Mouse (Mus musculus) splenic B cell, adult 2 months (primary cell): ENCODE results near the gene Rprd1b.

ENCODE experiments used
- DNase-seq: peaks from one replicate; pipeline ENCODE4 v3.0.0-alpha.2; 2011; ENCODE audit warnings: low read depth, low spot score
- H3K27me3 ChIP-seq: 2 replicates; pipeline ENCODE4 v1.6.1; 2012; ENCODE audit warnings: mild to moderate bottlenecking, low read length, moderate library complexity, mixed read lengths; ENCODE audit not compliant: control insufficient read depth, poor library complexity, insufficient read depth, severe bottlenecking
- H3K36me3 ChIP-seq: 2 replicates; pipeline ENCODE4 v1.6.1; 2012; ENCODE audit warnings: mild to moderate bottlenecking, low read length, moderate library complexity, mixed read lengths; ENCODE audit not compliant: control insufficient read depth, poor library complexity, insufficient read depth, severe bottlenecking

Rprd1b gene

GRCm38 (mm10) chr2:158057030-158057429 is 28.7 kb downstream of the Rprd1b start:
- DNase-seq, result no peak
- Histone ChIP-seq H3K27me3 (no peaks in the 10 kb centered on the region), H3K36me3 (peaks cover 7% of the 10 kb centered on the region; the same call in 1 of the 2 replicates)

GRCm38 (mm10) chr2:158058534-158058933 is 30.2 kb downstream of the Rprd1b start:
- Histone ChIP-seq H3K36me3 (peaks cover 7% of the 10 kb centered on the region; the same call in 1 of the 2 replicates), H3K27me3 (no peaks in the 10 kb centered on the region)
- DNase-seq, result no peak

GRCm38 (mm10) chr2:158059666-158060105 is 31.4 kb downstream of the Rprd1b start:
- Histone ChIP-seq H3K27me3 (no peaks in the 10 kb centered on the region), H3K36me3 (peaks cover 7% of the 10 kb centered on the region; the same call in 1 of the 2 replicates)
- no peak for DNase-seq

- peaks cover 2% of the 10 kb centered on the region; the same call in 1 of the 2 replicates for H3K36me3 ChIP-seq
- no peaks in the 10 kb centered on the region for H3K27me3 ChIP-seq
- DNase-seq, result no peak
Observed at GRCm38 (mm10) chr2:158063036-158063435, 34.7 kb downstream of the Rprd1b start.

GRCm38 (mm10) chr2:158064571-158065048 is 36.3 kb downstream of the Rprd1b start:
- H3K27me3 ChIP-seq, result no peaks in the 10 kb centered on the region
- peak; percentile 24 for DNase-seq
- H3K36me3 ChIP-seq, result no peaks in the 10 kb centered on the region; the same call in 1 of the 2 replicates

GRCm38 (mm10) chr2:158065064-158065463 is 36.8 kb downstream of the Rprd1b start:
- no peak for DNase-seq
- Histone ChIP-seq H3K36me3 (no peaks in the 10 kb centered on the region; the same call in 1 of the 2 replicates), H3K27me3 (no peaks in the 10 kb centered on the region)

GRCm38 (mm10) chr2:158066456-158066855 is 38.2 kb downstream of the Rprd1b start:
- peaks cover 5% of the 10 kb centered on the region for H3K36me3 ChIP-seq
- H3K27me3 ChIP-seq, result no peaks in the 10 kb centered on the region
- no peak for DNase-seq

- Histone ChIP-seq H3K36me3 (peaks cover 5% of the 10 kb centered on the region), H3K27me3 (no peaks in the 10 kb centered on the region)
- no peak for DNase-seq
Observed at GRCm38 (mm10) chr2:158067260-158067824, 39.0 kb downstream of the Rprd1b start.

GRCm38 (mm10) chr2:158068444-158068971 is 40.2 kb downstream of the Rprd1b start:
- DNase-seq, result no peak
- no peaks in the 10 kb centered on the region for H3K27me3 ChIP-seq
- peaks cover 5% of the 10 kb centered on the region for H3K36me3 ChIP-seq

- peaks cover 7% of the 10 kb centered on the region for H3K36me3 ChIP-seq
- no peaks in the 10 kb centered on the region for H3K27me3 ChIP-seq
- DNase-seq, result no peak
Observed at GRCm38 (mm10) chr2:158070885-158071632, 42.8 kb downstream of the Rprd1b start.

- DNase-seq, result no peak
- Histone ChIP-seq H3K27me3 (no peaks in the 10 kb centered on the region), H3K36me3 (peaks cover 7% of the 10 kb centered on the region)
Observed at GRCm38 (mm10) chr2:158071633-158071995, 43.3 kb downstream of the Rprd1b start.

- H3K36me3 ChIP-seq, result peaks cover 9% of the 10 kb centered on the region
- DNase-seq, result no peak
- no peaks in the 10 kb centered on the region for H3K27me3 ChIP-seq
Observed at GRCm38 (mm10) chr2:158074835-158075234, 46.5 kb downstream of the Rprd1b start.

- Histone ChIP-seq H3K36me3 (peaks cover 4% of the 10 kb centered on the region), H3K27me3 (no peaks in the 10 kb centered on the region)
- DNase-seq, result no peak
Observed at GRCm38 (mm10) chr2:158076690-158077089, 48.4 kb downstream of the Rprd1b start.

GRCm38 (mm10) chr2:158077981-158078380 is 49.7 kb downstream of the Rprd1b start:
- no peaks in the 10 kb centered on the region for H3K27me3 ChIP-seq
- peaks cover 4% of the 10 kb centered on the region for H3K36me3 ChIP-seq
- no peak for DNase-seq

GRCm38 (mm10) chr2:158078971-158079370 is 50.7 kb downstream of the Rprd1b start:
- H3K27me3 ChIP-seq, result no peaks in the 10 kb centered on the region
- H3K36me3 ChIP-seq, result peaks cover 4% of the 10 kb centered on the region
- DNase-seq, result no peak
